Mouse (Mus musculus) embryonic facial prominence, embryonic 15.5 days (tissue): ENCODE measurements around the gene Ddt. TPM values are rescaled to one million over a fixed set of nuclear protein-coding genes. Genes with fewer than 3 reads are reported as not detected.

ENCODE experiments used
- ATAC-seq: fragments of 200-750 bp; cut with Nextera tagmentation; 2 replicates; pipeline ENCODE4 v1.8.0; 2017; ENCODE audit warnings: low read depth, moderate TSS enrichment; ENCODE audit not compliant: insufficient number of reproducible peaks, low FRiP score, low TSS enrichment
- H3K27ac ChIP-seq: fragments of 300-500 bp; sonication (generic); replicated peaks from 2 replicates; pipeline ENCODE4 v1.5.1; 2015; ENCODE audit warnings: mild to moderate bottlenecking, inconsistent platforms
- H3K27me3 ChIP-seq: fragments of 300-500 bp; sonication (generic); 2 replicates; pipeline ENCODE4 v1.6.1; 2015; ENCODE audit warnings: inconsistent platforms
- H3K36me3 ChIP-seq: fragments of 300-500 bp; sonication (generic); 2 replicates; pipeline ENCODE4 v1.6.1; 2015; ENCODE audit warnings: mild to moderate bottlenecking, inconsistent platforms
- H3K4me1 ChIP-seq: fragments of 300-500 bp; sonication (generic); 2 replicates; pipeline ENCODE4 v1.6.1; 2015; ENCODE audit warnings: inconsistent platforms
- H3K4me2 ChIP-seq: fragments of 300-500 bp; sonication (generic); replicated peaks from 2 replicates; pipeline ENCODE4 v1.6.1; 2015; ENCODE audit warnings: mild to moderate bottlenecking, inconsistent platforms
- H3K4me3 ChIP-seq: fragments of 300-500 bp; sonication (generic); replicated peaks from 2 replicates; pipeline ENCODE4 v1.5.1; 2015; ENCODE audit warnings: mild to moderate bottlenecking, inconsistent platforms
- H3K9ac ChIP-seq: fragments of 300-500 bp; sonication (generic); 2 replicates; pipeline ENCODE4 v1.6.1; 2015; ENCODE audit warnings: inconsistent platforms
- H3K9me3 ChIP-seq: fragments of 300-500 bp; sonication (generic); replicated peaks from 2 replicates; pipeline ENCODE4 v1.6.1; 2016; ENCODE audit warnings: inconsistent platforms
- WGBS: fragments of 180-500 bp; shearing (Covaris S2); methylation state at CpG from one replicate; pipeline ENCODE4 v1.1.7; 2015; 5-methylcytosine and 5-hydroxymethylcytosine counted together
- polyA plus RNA-seq: library from polyadenylated mRNA; unstranded; fragments of >200 nt; fragmentation: Nextera tagmentation; extraction: Ambion mirVana; gene quantifications from 2 replicates; pipeline ENCODE4 v1.2.1, GENCODE M21; 2015

Gene Ddt
- polyA plus RNA-seq, 1 experiment from 2014 or later, result 58.3 TPM

DNA sequence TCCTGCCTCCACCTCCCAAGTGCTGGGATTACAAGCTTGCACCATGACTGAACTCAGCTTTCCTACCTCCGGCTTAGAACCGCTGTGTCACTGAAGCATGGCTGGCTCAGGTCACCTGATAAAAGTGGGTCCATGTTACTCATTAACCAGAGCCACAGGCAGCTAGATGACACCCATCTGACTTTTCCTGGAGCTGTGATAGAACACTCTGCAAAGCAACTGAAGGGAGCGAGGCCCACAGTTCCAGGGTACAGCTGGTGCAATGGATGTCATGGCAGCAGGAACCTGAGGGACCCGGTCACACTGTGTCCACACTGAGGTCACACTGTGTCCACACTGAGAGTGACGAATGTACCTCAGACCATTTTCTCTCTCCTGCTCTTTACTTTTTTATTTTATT is 16.6 kb upstream of the Ddt start:
- Histone ChIP-seq H3K4me3 (no peak overlapping the region), H3K9ac (no peak overlapping the region), H3K9me3 (no peaks in the 10 kb centered on the region), H3K27ac (no peak overlapping the region), H3K27me3 (no peaks in the 10 kb centered on the region), H3K36me3 (no peaks in the 10 kb centered on the region), H3K4me2 (no peak overlapping the region), H3K4me1 (peaks cover 6% of the 10 kb centered on the region; the same call in 1 of the 2 replicates)
- 88% methylated on average over 5 of the region's 5 CpGs for WGBS
- ATAC-seq, result no peak

DNA sequence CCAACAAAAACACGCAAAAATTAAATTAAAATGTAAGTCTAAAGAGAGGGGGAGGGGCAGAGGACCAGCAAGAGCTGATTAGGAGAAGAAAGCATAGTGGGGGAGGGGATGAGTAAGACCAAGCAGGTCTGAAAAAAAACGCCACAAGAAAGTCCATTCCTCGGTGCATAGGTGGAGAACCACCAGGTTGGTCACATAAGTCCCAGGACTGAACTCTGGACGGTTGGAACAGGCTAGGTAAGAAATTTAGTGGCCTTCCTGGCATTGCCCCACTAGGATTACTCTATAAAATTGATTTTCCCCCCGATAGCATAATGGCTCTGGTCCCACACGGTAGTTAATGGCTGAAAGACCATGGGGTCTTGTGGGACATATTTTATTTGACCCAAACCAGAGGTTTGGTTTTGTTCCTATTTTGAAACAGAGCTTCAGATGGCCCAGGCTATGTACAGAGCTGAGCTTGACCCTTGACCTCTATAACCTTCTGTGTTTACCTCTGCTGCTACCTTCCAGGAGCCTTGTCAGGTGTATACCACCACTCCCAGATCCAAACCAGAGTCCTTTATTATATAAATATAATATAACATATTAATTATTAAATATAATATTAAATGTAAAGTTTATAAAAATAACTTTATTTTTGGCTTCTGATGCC is 16.0 kb upstream of the Ddt start:
- H3K9me3 ChIP-seq, result no peaks in the 10 kb centered on the region
- H3K27ac ChIP-seq, result no peak overlapping the region
- WGBS, result 70% methylated on average over 6 of the region's 6 CpGs
- H3K4me3 ChIP-seq, result no peak overlapping the region
- no peaks in the 10 kb centered on the region for H3K4me1 ChIP-seq
- H3K27me3 ChIP-seq, result no peaks in the 10 kb centered on the region
- H3K36me3 ChIP-seq, result no peaks in the 10 kb centered on the region
- H3K9ac ChIP-seq, result no peak overlapping the region
- no peak overlapping the region for H3K4me2 ChIP-seq
- no peak for ATAC-seq

DNA sequence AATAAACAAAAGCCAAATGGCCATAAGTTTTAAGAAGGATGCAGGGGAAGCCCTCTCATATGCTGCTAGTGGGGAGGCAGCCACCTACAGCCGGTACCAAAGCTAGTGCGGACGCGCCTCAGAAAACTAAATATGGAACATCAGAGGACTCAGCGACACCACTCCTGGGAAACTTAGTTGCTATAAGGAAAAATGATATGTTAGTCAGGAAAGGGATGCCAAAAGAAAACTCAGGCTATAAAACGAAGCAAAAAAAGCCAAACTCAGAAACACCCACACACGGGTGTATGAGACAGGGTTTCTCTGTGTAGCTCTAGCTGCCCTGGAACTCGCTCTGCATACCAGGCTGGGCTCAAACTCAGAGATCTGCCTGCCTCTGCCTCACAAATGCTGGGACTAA is 15.1 kb upstream of the Ddt start:
- H3K4me3 ChIP-seq, result no peak overlapping the region
- H3K9ac ChIP-seq, result no peak overlapping the region
- no peak overlapping the region for H3K4me2 ChIP-seq
- H3K36me3 ChIP-seq, result no peaks in the 10 kb centered on the region
- 88% methylated on average over 8 of the region's 8 CpGs for WGBS
- no peaks in the 10 kb centered on the region for H3K4me1 ChIP-seq
- no peaks in the 10 kb centered on the region for H3K9me3 ChIP-seq
- no peak overlapping the region for H3K27ac ChIP-seq
- no peaks in the 10 kb centered on the region for H3K27me3 ChIP-seq
- no peak for ATAC-seq

GRCm38 (mm10) chr10:75785442-75785841 is 12.2 kb upstream of the Ddt start:
- ATAC-seq, result no peak
- H3K9ac ChIP-seq, result no peak overlapping the region
- no peak overlapping the region for H3K4me3 ChIP-seq
- H3K9me3 ChIP-seq, result no peaks in the 10 kb centered on the region
- H3K4me1 ChIP-seq, result peaks cover 10% of the 10 kb centered on the region
- WGBS, result 74% methylated on average over 1 of the region's 1 CpGs
- H3K36me3 ChIP-seq, result no peaks in the 10 kb centered on the region
- H3K4me2 ChIP-seq, result no peak overlapping the region
- H3K27me3 ChIP-seq, result 0 out of 2 replicates have a peak, but pooled peaks cover 5% of the 10 kb centered on the region
- H3K27ac ChIP-seq, result no peak overlapping the region

GRCm38 (mm10) chr10:75780769-75781578 is 7.8 kb upstream of the Ddt start, which contains the start of the genes Gm20441 and Gstt3:
Gene Gm20441 (minus strand): TSS chr10:75780954.
Gene Gstt3 (minus strand): TSS chr10:75781414.
- Histone ChIP-seq H3K4me1 (peaks cover 17% of the 10 kb centered on the region), H3K9ac (peak within 1 kb of the TSS; percentile 45), H3K9me3 (no peaks in the 10 kb centered on the region), H3K27me3 (peaks cover 18% of the 10 kb centered on the region; the same call in 1 of the 2 replicates), H3K4me3 (peak within 1 kb of the TSS; percentile 52), H3K27ac (peak within 1 kb of the TSS; percentile 71), H3K36me3 (no peaks in the 10 kb centered on the region), H3K4me2 (peak within 1 kb of the TSS; percentile 88)
- peak; percentile 71; the same call in 1 of the 2 replicates for ATAC-seq
- WGBS, result under 1% methylated on average over 28 of the region's 28 CpGs

DNA sequence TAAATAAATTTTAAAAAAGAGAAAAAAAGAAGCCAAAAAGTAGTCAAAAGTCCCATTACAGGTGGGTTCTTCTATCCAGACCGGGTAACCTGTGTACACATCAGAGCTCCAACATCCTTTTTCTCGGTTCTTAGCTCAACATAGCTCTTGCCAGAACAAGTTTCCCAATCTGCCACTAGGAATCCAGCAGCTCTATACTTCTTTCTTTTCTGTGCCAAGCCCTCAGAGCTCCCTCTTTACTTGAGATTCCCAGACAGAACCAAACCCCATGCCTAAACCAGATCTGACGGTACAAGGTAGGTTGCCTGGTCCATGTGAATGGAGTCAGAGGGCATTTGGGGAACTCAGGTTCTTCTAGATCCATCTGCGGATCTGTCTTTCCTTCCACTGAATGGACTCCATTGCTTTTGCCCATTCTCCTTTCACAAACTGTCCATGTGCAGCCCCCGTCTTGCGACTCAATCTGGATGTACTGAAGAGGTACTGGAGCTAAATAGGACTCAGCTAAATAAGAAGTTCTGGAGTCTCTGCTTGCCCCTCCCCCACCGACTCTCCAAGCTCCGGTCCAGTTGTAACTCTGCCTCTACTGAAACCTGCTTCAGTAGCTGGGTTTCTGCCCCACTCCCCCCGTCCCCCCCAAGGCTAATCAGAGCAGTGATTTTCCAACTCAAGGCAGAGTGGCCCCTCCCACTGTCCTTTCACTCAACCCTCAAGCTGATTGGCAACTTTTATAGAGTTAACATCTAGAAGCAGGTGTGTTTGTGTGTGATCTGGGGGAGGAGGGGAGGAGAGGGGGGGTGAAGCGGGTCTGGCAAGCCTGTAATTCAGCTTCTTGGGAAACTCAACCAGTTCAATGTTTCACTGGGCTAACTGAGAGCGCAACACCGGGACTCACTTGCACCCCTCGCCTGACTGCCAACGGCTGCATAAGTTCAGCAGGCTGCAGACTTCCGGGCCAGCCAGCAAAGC is 6.3 kb upstream of the Ddt start:
- ATAC-seq, result no peak
- H3K9me3 ChIP-seq, result no peaks in the 10 kb centered on the region
- no peak overlapping the region for H3K27ac ChIP-seq
- peaks cover 17% of the 10 kb centered on the region for H3K4me1 ChIP-seq
- H3K9ac ChIP-seq, result no peak overlapping the region
- peak overlapping the region; percentile 88 for H3K4me2 ChIP-seq
- peaks cover 18% of the 10 kb centered on the region; the same call in 1 of the 2 replicates for H3K27me3 ChIP-seq
- whole genome bisulfite sequencing, result 31% methylated on average over 15 of the region's 15 CpGs
- H3K36me3 ChIP-seq, result no peaks in the 10 kb centered on the region
- peak overlapping the region; percentile 52; the same call in 1 of the 2 replicates for H3K4me3 ChIP-seq

DNA sequence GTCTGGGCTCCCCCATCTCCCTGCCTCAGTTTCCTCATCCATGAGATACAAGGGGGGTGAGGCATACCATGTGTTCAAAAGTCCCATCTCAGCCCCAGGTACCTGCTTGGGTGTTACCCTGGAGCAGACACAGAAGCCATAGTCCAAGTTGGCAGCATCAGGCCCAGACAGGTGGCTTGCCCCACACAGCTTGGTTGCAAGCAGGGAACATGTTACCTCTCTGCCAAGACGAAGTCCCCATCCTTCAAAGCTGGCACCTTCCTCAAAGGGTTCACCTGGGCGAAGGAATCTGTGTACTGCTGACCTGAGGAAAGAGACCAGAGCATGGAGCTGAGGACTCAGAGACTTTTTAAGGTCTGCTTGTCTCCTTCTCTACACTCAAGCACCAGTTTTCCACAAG is 4.7 kb upstream of the Ddt start:
- no peaks in the 10 kb centered on the region for H3K9me3 ChIP-seq
- H3K27me3 ChIP-seq, result peaks cover 18% of the 10 kb centered on the region; the same call in 1 of the 2 replicates
- peaks cover 19% of the 10 kb centered on the region for H3K4me1 ChIP-seq
- no peak overlapping the region for H3K4me2 ChIP-seq
- H3K27ac ChIP-seq, result no peak overlapping the region
- ATAC-seq, result no peak
- H3K36me3 ChIP-seq, result no peaks in the 10 kb centered on the region
- no peak overlapping the region for H3K4me3 ChIP-seq
- H3K9ac ChIP-seq, result no peak overlapping the region
- WGBS, result 79% methylated on average over 2 of the region's 2 CpGs

- WGBS, result 85% methylated on average over 6 of the region's 6 CpGs
Observed at GRCm38 (mm10) chr10:75776562-75776961, 3.3 kb upstream of the Ddt start.

DNA sequence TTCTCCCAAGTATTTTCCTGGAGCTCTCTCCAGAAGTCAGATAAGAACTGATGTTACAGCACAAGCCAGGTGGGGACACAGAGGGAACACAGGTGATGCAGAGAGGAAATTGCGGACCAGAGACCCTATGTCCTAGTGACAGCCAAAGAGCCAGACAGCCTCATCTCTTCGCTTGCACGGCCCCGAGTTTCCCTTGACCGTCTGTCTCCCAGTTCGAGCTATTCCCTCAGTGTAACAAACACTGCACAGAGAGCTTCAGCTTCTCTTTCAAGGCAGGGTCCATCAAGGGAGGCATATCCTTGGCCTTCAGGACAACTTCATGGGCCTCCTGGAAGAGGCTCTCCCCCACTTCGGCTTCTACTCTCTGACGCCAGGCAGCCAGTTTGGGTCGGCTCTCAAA is 1.4 kb upstream of the Ddt start:
- WGBS, result 90% methylated on average over 9 of the region's 9 CpGs
- H3K4me3 ChIP-seq, result no peak overlapping the region
- H3K36me3 ChIP-seq, result no peaks in the 10 kb centered on the region
- H3K4me1 ChIP-seq, result peaks cover 14% of the 10 kb centered on the region
- H3K27ac ChIP-seq, result no peak overlapping the region
- no peak overlapping the region for H3K9ac ChIP-seq
- H3K9me3 ChIP-seq, result no peaks in the 10 kb centered on the region
- peaks cover 9% of the 10 kb centered on the region; the same call in 1 of the 2 replicates for H3K27me3 ChIP-seq
- ATAC-seq, result no peak
- H3K4me2 ChIP-seq, result no peak overlapping the region

More at GRCm38 (mm10) chr10:75776562-75776961, 3.3 kb upstream of the Ddt start:
- no peak overlapping the region for H3K27ac ChIP-seq
- no peaks in the 10 kb centered on the region for H3K9me3 ChIP-seq
- no peaks in the 10 kb centered on the region for H3K36me3 ChIP-seq
- peaks cover 27% of the 10 kb centered on the region for H3K4me1 ChIP-seq
- no peak for ATAC-seq
- no peak overlapping the region for H3K4me3 ChIP-seq
- H3K27me3 ChIP-seq, result peaks cover 18% of the 10 kb centered on the region; the same call in 1 of the 2 replicates
- no peak overlapping the region for H3K9ac ChIP-seq
- H3K4me2 ChIP-seq, result no peak overlapping the region

- no peak overlapping the region for H3K9ac ChIP-seq
- no peak for ATAC-seq
Observed at GRCm38 (mm10) chr10:75774102-75774501, 888 bp upstream of the Ddt start.

More at GRCm38 (mm10) chr10:75774102-75774501, 888 bp upstream of the Ddt start:
- 91% methylated on average over 5 of the region's 5 CpGs for WGBS
- no peaks in the 10 kb centered on the region for H3K9me3 ChIP-seq
- H3K4me2 ChIP-seq, result no peak overlapping the region
- peak overlapping the region; percentile 70; the same call in 1 of the 2 replicates for H3K4me3 ChIP-seq
- H3K27ac ChIP-seq, result no peak overlapping the region
- H3K4me1 ChIP-seq, result peaks cover 10% of the 10 kb centered on the region; the same call in 1 of the 2 replicates
- no peaks in the 10 kb centered on the region for H3K36me3 ChIP-seq
- H3K27me3 ChIP-seq, result peaks cover 4% of the 10 kb centered on the region; the same call in 1 of the 2 replicates
